In the genomic region with DNA sequence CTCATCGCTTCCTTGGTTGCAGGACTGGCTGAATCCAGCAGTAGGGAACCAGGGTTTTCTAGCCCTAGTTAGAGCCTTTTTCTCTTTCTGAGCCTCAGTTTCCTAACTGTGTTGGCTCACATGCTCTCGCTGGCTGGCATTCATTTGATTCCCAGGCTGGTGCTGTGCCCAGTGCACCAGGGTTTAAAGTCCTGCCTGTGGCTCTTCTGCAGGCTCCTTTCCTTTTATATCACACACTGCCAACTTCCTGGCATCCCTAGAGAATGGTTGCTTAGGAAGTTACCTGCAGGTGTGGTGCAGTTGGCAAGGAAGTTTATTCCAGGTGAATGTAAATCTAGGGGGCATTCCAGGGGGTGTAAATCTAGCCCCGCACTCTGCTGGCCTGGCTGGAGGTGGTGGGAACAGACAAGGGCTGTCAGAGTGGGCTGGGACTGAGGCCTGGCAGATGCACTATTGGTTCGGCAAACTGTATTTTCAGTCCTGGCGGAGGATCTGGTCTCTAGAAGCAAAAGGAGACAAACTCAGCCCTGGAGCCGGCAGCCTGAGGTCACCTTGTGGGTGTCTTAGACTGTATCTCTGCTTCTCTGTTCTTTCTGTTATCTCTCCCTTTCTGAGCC, we compare ENCODE assay signal across 8 mouse cellular contexts. TPM values are rescaled to one million over a fixed set of nuclear protein-coding genes. Genes with fewer than 3 reads are reported as not detected.
A peak's percentile ranks its signal among the peaks of the same experiment; 100 is the strongest.
DNase-seq lines count a peak whose midpoint lies in the region; ATAC-seq and TF ChIP-seq lines count a peak whose summit lies in the region.

No protein-coding gene starts in this region.

- H3K4me3 ChIP-seq in neural tube, embryonic 11.5 days (ENCODE audit: low read depth, low read length) = peak overlapping the region; percentile 85; the same call in 1 of the 2 replicates
- H3K4me3 ChIP-seq in heart, embryonic 14.5 days (ENCODE audit: control insufficient read depth in 1 of 2, insufficient read depth in 1 of 2, low read depth in 1 of 2, low read length in 2 of 2) = peak overlapping the region; percentile 13 to 98; a peak in 2 of 4 replicates
- H3K4me3 ChIP-seq in limb, embryonic 10.5 days = peak overlapping the region; percentile 79
- peak overlapping the region; percentile 76; the same call in 1 of the 2 replicates for H3K4me3 ChIP-seq in olfactory bulb, adult 2 months (ENCODE audit: insufficient read depth, low read depth, low read length)

- H3K27me3 ChIP-seq in neural tube, embryonic 11.5 days (ENCODE audit: control insufficient read depth, insufficient read depth, low read length) = no peaks in the 10 kb centered on the region
- H3K27me3 ChIP-seq in heart, embryonic 14.5 days (ENCODE audit: control insufficient read depth, insufficient read depth, low read length) = no peaks in the 10 kb centered on the region
- H3K27me3 ChIP-seq in limb, embryonic 10.5 days (ENCODE audit: low read depth, poor library complexity, severe bottlenecking) = no peaks in the 10 kb centered on the region

- H3K4me2 ChIP-seq in neural tube, embryonic 11.5 days (ENCODE audit: low read depth) = peak overlapping the region; percentile 28; the same call in 1 of the 2 replicates
- peak overlapping the region; percentile 57 for H3K4me2 ChIP-seq in heart, embryonic 14.5 days (ENCODE audit: low read length)

- ATAC-seq in neural tube, embryonic 11.5 days (ENCODE audit: insufficient read depth, low FRiP score, low TSS enrichment) = no peak; the same call in 1 of the 2 replicates
- 0 out of 2 replicates have a peak, but pooled peaks have one; percentile 2 for ATAC-seq in heart, embryonic 14.5 days (ENCODE audit: insufficient number of reproducible peaks, insufficient read depth, low FRiP score, low read depth)
- no peak for ATAC-seq in activated CD4-positive, CD25-positive, alpha-beta regulatory T cell, adult 4 months

- WGBS in neural tube, embryonic 11.5 days = 76% methylated on average over 6 of the region's 6 CpGs
- 50% methylated on average over 6 of the region's 6 CpGs for WGBS in heart, embryonic 14.5 days
- 74% methylated on average over 6 of the region's 6 CpGs for WGBS in limb, embryonic 10.5 days
- 46% methylated on average over 6 of the region's 6 CpGs for WGBS in olfactory bulb, adult 2 months

- peak overlapping the region; percentile 33 for H3K9ac ChIP-seq in neural tube, embryonic 11.5 days (ENCODE audit: low read length)
- peak overlapping the region; percentile 50 for H3K9ac ChIP-seq in heart, embryonic 14.5 days (ENCODE audit: low read length)

- peaks cover 8% of the 10 kb centered on the region; the same call in 1 of the 2 replicates for H3K4me1 ChIP-seq in neural tube, embryonic 11.5 days (ENCODE audit: control insufficient read depth, insufficient read depth, low read length)
- H3K4me1 ChIP-seq in heart, embryonic 14.5 days (ENCODE audit: control insufficient read depth in 2 of 2, insufficient read depth in 2 of 2, low read length in 2 of 2) = peaks cover 24 to 26% of the 10 kb centered on the region in 2 experiments
- peaks cover 34% of the 10 kb centered on the region for H3K4me1 ChIP-seq in limb, embryonic 10.5 days
- H3K4me1 ChIP-seq in olfactory bulb, adult 2 months (ENCODE audit: control insufficient read depth, insufficient read depth, low read length) = peaks cover 13% of the 10 kb centered on the region

- no peak for TF ChIP-seq CTCF in olfactory bulb, adult 2 months (IDR thresholded peaks at IDR 0.05; ENCODE audit: insufficient read depth, low read depth, low read length)

- no peaks in the 10 kb centered on the region for H3K9me3 ChIP-seq in neural tube, embryonic 11.5 days (ENCODE audit: control insufficient read depth, low read length)
- no peaks in the 10 kb centered on the region for H3K9me3 ChIP-seq in heart, embryonic 14.5 days (ENCODE audit: control insufficient read depth, low read length)
- H3K9me3 ChIP-seq in limb, embryonic 10.5 days (replicated peaks) = no peaks in the 10 kb centered on the region

- H3K36me3 ChIP-seq in neural tube, embryonic 11.5 days (ENCODE audit: control insufficient read depth, insufficient read depth, low read length) = peaks cover 2% of the 10 kb centered on the region; the same call in 1 of the 2 replicates
- peaks cover 33% of the 10 kb centered on the region for H3K36me3 ChIP-seq in heart, embryonic 14.5 days (ENCODE audit: control insufficient read depth, insufficient read depth, low read length)
- peaks cover 28% of the 10 kb centered on the region for H3K36me3 ChIP-seq in limb, embryonic 10.5 days

- DNase-seq in neural tube, embryonic 11.5 days (ENCODE audit: low spot score) = no peak
- DNase-seq in neural tube, embryonic 10.5 days (ENCODE audit: extremely low spot score, low spot score) = no peak
- DNase-seq in limb, embryonic 10.5 days (ENCODE audit: low spot score) = no peak
- no peak for DNase-seq in layer of hippocampus, adult 8-10 months (ENCODE audit: low spot score in 2 of 2)
- no peak for DNase-seq in spleen, adult 18-20 months

- H3K27ac ChIP-seq in neural tube, embryonic 11.5 days (ENCODE audit: low read depth, low read length) = no peak overlapping the region
- peak overlapping the region; percentile 10 to 70 for H3K27ac ChIP-seq in heart, embryonic 14.5 days (replicated peaks in 1 of 2; ENCODE audit: control insufficient read depth in 1 of 2, insufficient read depth in 1 of 2, low read depth in 2 of 2, low read length in 2 of 2)
- H3K27ac ChIP-seq in limb, embryonic 10.5 days = peak overlapping the region; percentile 89
- H3K27ac ChIP-seq in olfactory bulb, adult 2 months (ENCODE audit: insufficient read depth, low read depth, low read length) = peak overlapping the region; percentile 11; the same call in 1 of the 2 replicates

- no peak for TF ChIP-seq POLR2A in olfactory bulb, adult 2 months (IDR thresholded peaks at IDR 0.05; ENCODE audit: insufficient read depth, low read depth, low read length)

RNA-seq across cellular contexts. Expression of gene Ppif, which starts 0.6 kb away (rescaled TPM):
- polyA plus RNA-seq in neural tube, embryonic 11.5 days (2014; fragmentation: Nextera tagmentation; extraction: Ambion mirVana) = 38.7 TPM in 2 replicates
- polyA plus RNA-seq in heart, embryonic 14.5 days (2014; fragmentation: Nextera tagmentation; extraction: Ambion mirVana) = 99.2 and 105 TPM in 2 replicates
- polyA plus RNA-seq in limb, embryonic 10.5 days (2016; fragmentation: Nextera tagmentation; extraction: Ambion mirVana) = 56.8 and 67.3 TPM in 2 replicates
- not detected in 2 replicates for polyA plus RNA-seq in olfactory bulb, adult 2 months (2012; ENCODE audit: insufficient read depth, insufficient read length, low replicate concordance, missing spikeins)
- polyA plus RNA-seq in activated CD4-positive, CD25-positive, alpha-beta regulatory T cell, adult 4 months (2017; shearing (Covaris generic)) = 10 to 100 TPM; 23.8 to 28.5 TPM
- total RNA-seq in layer of hippocampus, adult 8-10 months (2022) = 10 to 100 TPM; 25.5 to 30.6 (median 27.9) TPM

Comparison
In these comparisons a context has a peak if more than half of its experiments do, and no peak if none do; other contexts are left out.
1. RNA of gene Ppif, which starts 0.6 kb away (polyA plus RNA-seq): 99.2 to 105 TPM in heart, embryonic 14.5 days, 56.8 to 67.3 TPM in limb, embryonic 10.5 days, 38.7 TPM in neural tube, embryonic 11.5 days and 23.8 to 28.5 TPM in activated CD4-positive, CD25-positive, alpha-beta regulatory T cell, adult 4 months; not detected in olfactory bulb, adult 2 months; every median in the first group is over 10 times any median in the second.
2. Peak in every context shown above with its lines, with median percentiles within 50 percentile points of each other: H3K4me3 ChIP-seq.